Mouse (Mus musculus) kidney, embryonic 14.5 days (tissue): Measurements from ENCODE around the gene Nppb. TPM values are rescaled to one million over a fixed set of nuclear protein-coding genes. Genes with fewer than 3 reads are reported as not detected.
A peak's percentile ranks its signal among the peaks of the same experiment; 100 is the strongest.

ENCODE experiments used
- ATAC-seq: fragments of 200-750 bp; cut with Nextera tagmentation; 2 replicates; pipeline ENCODE4 v1.8.0; 2017; ENCODE audit warnings: moderate number of reproducible peaks, mild to moderate bottlenecking, moderate TSS enrichment, moderate library complexity; ENCODE audit not compliant: low FRiP score, low TSS enrichment
- H3K27ac ChIP-seq: fragments of 300-500 bp; sonication (generic); 2 replicates; pipeline ENCODE4 v1.5.1; 2014; ENCODE audit warnings: low read depth, mild to moderate bottlenecking, low read length, moderate library complexity, mixed read lengths
- H3K27me3 ChIP-seq: fragments of 300-500 bp; sonication (generic); 2 replicates; pipeline ENCODE4 v1.6.1; 2014; ENCODE audit warnings: mild to moderate bottlenecking, low read length; ENCODE audit not compliant: control insufficient read depth, insufficient read depth
- H3K36me3 ChIP-seq: fragments of 300-500 bp; sonication (generic); 2 replicates; pipeline ENCODE4 v1.6.1; 2014; ENCODE audit warnings: low read length, mixed read lengths; ENCODE audit not compliant: control insufficient read depth, insufficient read depth
- H3K4me1 ChIP-seq: fragments of 300-500 bp; sonication (generic); 2 replicates; pipeline ENCODE4 v1.6.1; 2014; ENCODE audit warnings: low read length, mixed read lengths; ENCODE audit not compliant: control insufficient read depth, insufficient read depth
- H3K4me2 ChIP-seq: fragments of 300-500 bp; sonication (generic); replicated peaks from 2 replicates; pipeline ENCODE4 v1.6.1; 2014; ENCODE audit warnings: low read depth, mild to moderate bottlenecking, low read length
- H3K4me3 ChIP-seq: fragments of 300-500 bp; sonication (generic); 2 replicates; pipeline ENCODE4 v1.5.1; 2014; ENCODE audit warnings: mild to moderate bottlenecking, low read length
- H3K9ac ChIP-seq: fragments of 300-500 bp; sonication (generic); 2 replicates; pipeline ENCODE4 v1.6.1; 2014; ENCODE audit warnings: low read depth, mild to moderate bottlenecking, low read length, moderate library complexity
- H3K9me3 ChIP-seq: fragments of 300-500 bp; sonication (generic); 2 replicates; pipeline ENCODE4 v1.6.1; 2016; ENCODE audit warnings: low read length; ENCODE audit not compliant: control insufficient read depth
- WGBS: fragments of 180-500 bp; shearing (Covaris S2); extraction: QIAGEN DNeasy Blood & Tissue Kit; methylation state at CpG from one replicate; pipeline ENCODE4 v1.1.7; 2014; 5-methylcytosine and 5-hydroxymethylcytosine counted together
- polyA plus RNA-seq: library from polyadenylated mRNA; unstranded; fragments of >200 nt; fragmentation: Nextera tagmentation; extraction: Ambion mirVana; gene quantifications from 2 replicates; pipeline ENCODE4 v1.2.1, GENCODE M21; 2014

The Nppb gene
- not detected in 2 replicates for polyA plus RNA-seq

DNA sequence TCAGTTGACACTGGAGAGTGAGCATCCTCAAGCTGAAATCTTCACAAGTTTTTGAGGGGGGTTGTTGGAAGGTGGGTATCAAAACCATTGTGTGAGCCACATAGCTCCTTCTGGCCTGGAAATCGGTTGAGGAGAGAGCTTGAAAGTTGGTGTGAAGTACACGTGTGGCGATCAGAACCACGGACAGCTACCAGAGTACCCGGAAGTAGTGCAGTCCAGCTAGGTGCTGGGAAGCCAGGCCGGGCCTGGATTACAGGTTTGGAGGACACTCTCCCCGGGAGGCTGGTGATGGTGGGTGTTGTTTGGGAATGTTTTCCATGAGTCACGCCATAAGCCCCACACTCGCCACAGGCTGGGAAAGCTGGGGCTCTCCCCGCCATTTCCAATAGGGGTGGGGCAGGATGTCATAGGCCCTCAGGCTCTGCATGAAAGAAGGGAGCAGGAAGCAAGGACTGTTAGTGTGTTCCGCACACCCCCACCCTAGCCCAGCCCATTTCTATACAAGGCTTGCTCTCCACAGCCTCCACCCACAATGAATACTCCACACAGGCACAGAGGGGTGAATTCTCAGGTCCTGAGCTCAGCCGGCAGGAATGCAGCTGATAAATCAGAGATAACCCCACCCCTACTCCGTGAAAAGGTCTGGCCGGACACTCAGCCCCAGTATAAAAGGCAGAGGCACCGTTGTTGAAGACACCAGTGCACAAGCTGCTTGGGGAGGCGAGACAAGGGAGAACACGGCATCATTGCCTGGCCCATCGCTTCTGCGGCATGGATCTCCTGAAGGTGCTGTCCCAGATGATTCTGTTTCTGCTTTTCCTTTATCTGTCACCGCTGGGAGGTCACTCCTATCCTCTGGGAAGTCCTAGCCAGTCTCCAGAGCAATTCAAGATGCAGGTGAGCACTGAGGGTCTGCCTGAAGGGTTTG is at the start of gene Nppb:
Nppb (plus strand) TSS at position 584 of the 928 bp plus-strand sequence.
- 35% methylated on average over 20 of the region's 20 CpGs for WGBS
- no peaks in the 10 kb centered on the region for H3K9me3 ChIP-seq
- no peak within 1 kb of the TSS for H3K27ac ChIP-seq
- no peak within 1 kb of the TSS for H3K9ac ChIP-seq
- H3K4me2 ChIP-seq = no peak within 1 kb of the TSS
- no peaks in the 10 kb centered on the region for H3K27me3 ChIP-seq
- peak; percentile 57; the same call in 1 of the 2 replicates for ATAC-seq
- H3K4me3 ChIP-seq = no peak within 1 kb of the TSS
- no peaks in the 10 kb centered on the region for H3K4me1 ChIP-seq
- H3K36me3 ChIP-seq = no peaks in the 10 kb centered on the region

DNA sequence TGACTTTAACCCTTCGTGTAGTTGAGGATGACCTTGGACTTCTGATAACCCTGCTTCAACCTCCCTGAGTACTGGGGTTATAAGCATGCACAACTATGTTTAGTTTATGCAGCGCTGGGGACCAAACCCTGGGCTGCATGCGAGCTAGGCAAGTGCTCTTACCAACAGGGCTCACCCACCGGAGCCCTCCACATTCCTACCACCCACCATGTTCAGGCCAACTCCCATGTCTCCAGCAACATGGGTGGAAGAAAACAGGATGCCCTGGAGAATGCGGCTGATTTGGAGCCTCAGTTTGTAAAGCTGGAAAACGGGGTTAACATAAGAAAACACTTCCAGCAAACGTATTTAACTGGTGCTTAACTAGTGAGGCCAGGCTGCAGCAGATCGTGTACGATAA is 49.7 kb upstream of the Nppb start:
- H3K36me3 ChIP-seq = 0 out of 2 replicates have a peak, but pooled peaks cover 3% of the 10 kb centered on the region
- no peak for ATAC-seq
- no peaks in the 10 kb centered on the region for H3K27me3 ChIP-seq
- WGBS = 19% methylated on average over 9 of the region's 9 CpGs
- H3K4me2 ChIP-seq = peak overlapping the region; percentile 84
- no peaks in the 10 kb centered on the region for H3K9me3 ChIP-seq
- H3K4me1 ChIP-seq = peaks cover 20% of the 10 kb centered on the region; the same call in 1 of the 2 replicates
- peak overlapping the region; percentile 77 for H3K9ac ChIP-seq
- peak overlapping the region; percentile 72 for H3K4me3 ChIP-seq
- no peak overlapping the region for H3K27ac ChIP-seq

- peak within 1 kb of the TSS; percentile 62; the same call in 1 of the 2 replicates for H3K27ac ChIP-seq
- peaks cover 22% of the 10 kb centered on the region for H3K4me1 ChIP-seq
- 0 out of 2 replicates have a peak, but pooled peaks cover under 1% of the 10 kb centered on the region for H3K36me3 ChIP-seq
- ATAC-seq = peak; percentile 67
- under 1% methylated on average over 51 of the region's 51 CpGs for WGBS
- peak within 1 kb of the TSS; percentile 84 for H3K4me2 ChIP-seq
- peak within 1 kb of the TSS; percentile 77 for H3K9ac ChIP-seq
- no peaks in the 10 kb centered on the region for H3K9me3 ChIP-seq
- H3K4me3 ChIP-seq = peak within 1 kb of the TSS; percentile 72
- H3K27me3 ChIP-seq = no peaks in the 10 kb centered on the region
These were observed 49.1 kb upstream of the Nppb start, which contains the start of gene Plod1 for GRCm38 (mm10) chr4:147936331-147936954. Plod1 (minus strand) TSS chr4:147936767.

GRCm38 (mm10) chr4:147937021-147937420 is 48.6 kb upstream of the Nppb start:
- H3K4me1 ChIP-seq = peaks cover 27% of the 10 kb centered on the region
- no peak for ATAC-seq
- no peaks in the 10 kb centered on the region for H3K27me3 ChIP-seq
- 35% methylated on average over 3 of the region's 3 CpGs for WGBS
- no peak overlapping the region for H3K27ac ChIP-seq
- H3K4me2 ChIP-seq = peak overlapping the region; percentile 84
- H3K9me3 ChIP-seq = no peaks in the 10 kb centered on the region
- no peaks in the 10 kb centered on the region for H3K36me3 ChIP-seq
- peak overlapping the region; percentile 72 for H3K4me3 ChIP-seq
- peak overlapping the region; percentile 77; the same call in 1 of the 2 replicates for H3K9ac ChIP-seq

DNA sequence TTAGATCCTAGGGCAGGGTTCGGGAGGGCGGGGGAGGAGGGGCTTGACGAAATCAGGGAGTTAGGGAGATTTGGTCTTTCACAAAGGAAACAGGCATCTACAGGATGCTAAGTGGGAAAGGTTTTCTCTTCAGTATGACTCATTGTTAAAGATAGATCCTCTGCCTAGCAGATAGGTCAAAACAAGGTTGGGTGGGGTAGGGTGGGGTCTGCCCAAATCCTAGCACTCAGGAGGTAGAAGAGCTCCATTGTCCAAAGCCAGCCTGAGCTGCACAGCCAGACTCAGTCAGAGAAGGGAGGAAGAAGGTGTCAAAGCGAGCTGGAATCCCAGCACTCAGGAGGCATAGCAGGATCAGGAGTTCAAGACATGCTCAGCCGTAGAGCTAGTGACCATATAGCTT is 48.1 kb upstream of the Nppb start:
- Histone ChIP-seq H3K4me2 (no peak overlapping the region), H3K9ac (no peak overlapping the region), H3K27ac (no peak overlapping the region), H3K36me3 (no peaks in the 10 kb centered on the region), H3K9me3 (no peaks in the 10 kb centered on the region), H3K27me3 (no peaks in the 10 kb centered on the region), H3K4me1 (peaks cover 32% of the 10 kb centered on the region), H3K4me3 (no peak overlapping the region)
- no peak for ATAC-seq
- WGBS = 60% methylated on average over 5 of the region's 5 CpGs

- H3K4me2 ChIP-seq = no peak overlapping the region
- WGBS = 42% methylated on average over 14 of the region's 14 CpGs
- H3K36me3 ChIP-seq = no peaks in the 10 kb centered on the region
- no peaks in the 10 kb centered on the region for H3K9me3 ChIP-seq
- peaks cover 33% of the 10 kb centered on the region for H3K4me1 ChIP-seq
- ATAC-seq = no peak
- H3K27ac ChIP-seq = no peak overlapping the region
- H3K9ac ChIP-seq = no peak overlapping the region
- H3K4me3 ChIP-seq = no peak overlapping the region
- no peaks in the 10 kb centered on the region for H3K27me3 ChIP-seq
These were observed 47.2 kb upstream of the Nppb start for GRCm38 (mm10) chr4:147938148-147939096.

DNA sequence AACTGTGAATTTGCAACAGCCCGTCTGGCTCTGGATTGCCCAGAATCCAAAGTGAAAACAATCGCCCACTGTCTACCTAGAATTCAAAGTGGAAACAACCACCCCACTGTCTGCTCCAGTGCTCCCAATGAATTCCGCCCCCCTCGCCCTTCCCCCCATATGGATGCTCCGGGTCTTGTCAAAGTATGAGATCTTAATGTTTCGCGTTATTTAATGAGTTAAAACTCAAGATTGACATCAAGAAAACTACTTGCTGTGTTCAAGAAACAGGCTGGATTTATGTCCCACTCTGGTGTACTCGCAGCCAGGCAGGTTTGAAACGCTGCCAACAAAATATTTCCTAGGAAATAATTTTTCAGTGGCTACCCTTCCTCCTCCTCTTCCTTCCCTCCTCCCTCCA is 45.5 kb upstream of the Nppb start:
- peak overlapping the region; percentile 82 for H3K27ac ChIP-seq
- no peaks in the 10 kb centered on the region for H3K9me3 ChIP-seq
- no peaks in the 10 kb centered on the region for H3K27me3 ChIP-seq
- WGBS = 46% methylated on average over 9 of the region's 9 CpGs
- peak overlapping the region; percentile 29 for H3K4me2 ChIP-seq
- peak overlapping the region; percentile 89; the same call in 1 of the 2 replicates for H3K4me3 ChIP-seq
- no peak; the same call in 1 of the 2 replicates for ATAC-seq
- H3K9ac ChIP-seq = no peak overlapping the region
- H3K4me1 ChIP-seq = peaks cover 33% of the 10 kb centered on the region
- peaks cover 11% of the 10 kb centered on the region for H3K36me3 ChIP-seq

DNA sequence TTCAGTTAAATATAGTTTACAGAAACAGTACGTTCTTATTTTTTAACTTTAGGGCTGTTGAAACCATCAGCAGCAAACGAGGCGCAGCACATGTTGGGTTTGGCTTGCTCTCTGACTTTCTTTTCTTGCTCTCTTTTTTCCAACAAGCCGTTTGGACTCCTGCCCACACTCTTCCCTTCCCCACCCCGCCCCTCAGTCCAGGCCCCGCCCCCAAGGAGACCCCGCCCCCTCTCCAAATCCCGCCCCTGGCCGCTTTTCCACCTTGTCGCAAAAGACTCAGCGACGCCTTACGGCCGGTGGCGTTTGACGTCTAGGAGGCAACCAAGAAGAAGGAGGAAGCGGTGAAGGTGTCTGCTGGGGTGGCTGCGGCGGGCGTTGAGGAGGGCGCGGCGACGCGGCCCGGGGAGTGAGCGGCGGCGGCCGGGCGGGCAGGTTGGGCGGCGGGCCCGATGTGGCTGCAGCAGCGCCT is 45.0 kb upstream of the Nppb start, which contains the start of gene 2510039O18Rik:
2510039O18Rik (plus strand) TSS at position 320 of the 469 bp plus-strand sequence.
- Histone ChIP-seq H3K4me3 (peak within 1 kb of the TSS; percentile 89), H3K9ac (peak within 1 kb of the TSS; percentile 85), H3K36me3 (peaks cover 16% of the 10 kb centered on the region), H3K4me2 (peak within 1 kb of the TSS; percentile 99), H3K27ac (peak within 1 kb of the TSS; percentile 82), H3K4me1 (peaks cover 33% of the 10 kb centered on the region), H3K9me3 (no peaks in the 10 kb centered on the region), H3K27me3 (no peaks in the 10 kb centered on the region)
- WGBS = 4% methylated on average over 16 of the region's 35 CpGs
- ATAC-seq = peak; percentile 58
